Mouse (Mus musculus): Measurements from ENCODE around the gene Olfr109. TPM values are rescaled to one million over a fixed set of nuclear protein-coding genes. Genes with fewer than 3 reads are reported as not detected.

The Olfr109 gene
- polyA plus RNA-seq, 1 experiment: not detected

DNA sequence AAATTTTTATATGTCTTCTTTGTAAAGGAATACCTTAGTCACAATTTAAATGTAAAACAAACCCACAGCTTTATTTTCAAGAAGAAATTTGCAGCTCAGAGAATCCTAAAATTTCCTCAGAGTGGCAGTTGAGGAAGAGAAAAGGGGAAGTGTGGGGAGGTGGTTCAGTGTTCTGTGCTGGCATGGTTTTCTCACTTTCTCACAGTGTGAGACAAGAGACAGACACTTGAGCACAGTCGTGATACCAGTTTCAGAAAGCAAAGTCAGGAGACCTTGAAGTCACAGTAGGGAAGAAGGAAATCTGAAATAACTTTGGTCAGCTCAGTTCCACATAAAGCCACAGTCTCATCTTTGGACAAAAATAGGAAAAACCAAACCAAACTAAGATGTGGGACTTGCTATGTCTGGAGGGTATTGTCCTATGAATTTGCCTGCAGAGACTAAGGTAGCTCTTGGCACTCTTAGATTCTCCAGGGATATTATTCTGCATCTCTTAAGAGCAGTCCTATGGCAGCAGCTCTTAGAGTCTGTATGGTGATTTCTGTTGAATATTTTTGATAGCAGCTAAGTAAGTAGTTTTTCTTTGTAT, 33.3 kb downstream of the Olfr109 start, which contains the start of gene Olfr110:
Gene Olfr110, plus strand, starts transcription at position 539 of the 589 bp plus-strand sequence.
- H3K4me3 ChIP-seq: no peak within 1 kb of the TSS
- no peak within 1 kb of the TSS for H3ac ChIP-seq (ENCODE audit: control insufficient read depth, insufficient read length)
- no peaks in the 10 kb centered on the region for H3K27me3 ChIP-seq (ENCODE audit: control insufficient read depth, insufficient read depth, insufficient read length)
- H3K36me3 ChIP-seq (ENCODE audit: control insufficient read depth, insufficient read depth): no peaks in the 10 kb centered on the region
- no peak within 1 kb of the TSS for H3K4me2 ChIP-seq (ENCODE audit: low read depth)
- no peaks in the 10 kb centered on the region for H3K79me2 ChIP-seq (ENCODE audit: control insufficient read depth, insufficient read depth)
- TF ChIP-seq TCF3 (IDR thresholded peaks at IDR 0.05; ENCODE audit: insufficient read length, low read depth) (no peak), MAX (IDR thresholded peaks at IDR 0.05; ENCODE audit: low read depth) (no peak), SRF (IDR thresholded peaks at IDR 0.05; ENCODE audit: control insufficient read depth, insufficient read length, low read depth) (no peak), E2F4 (IDR thresholded peaks at IDR 0.05; ENCODE audit: insufficient read depth) (no peak), POLR2A (IDR thresholded peaks at IDR 0.05; ENCODE audit: insufficient read length, low read depth) (no peak), CEBPB (IDR thresholded peaks at IDR 0.05; ENCODE audit: insufficient read depth, poor library complexity, severe bottlenecking) (no peak), USF1 (IDR thresholded peaks at IDR 0.05; ENCODE audit: low read depth) (no peak), TCF12 (IDR thresholded peaks at IDR 0.05; ENCODE audit: insufficient read depth, poor library complexity, severe bottlenecking) (no peak), MYOG (IDR thresholded peaks at IDR 0.05; ENCODE audit: control insufficient read depth in 1 of 3, insufficient read depth in 1 of 3, insufficient read length in 2 of 3, low read depth in 2 of 3) (no peak), MYOD1 (IDR thresholded peaks at IDR 0.05; ENCODE audit: control insufficient read depth in 1 of 3, insufficient read length in 2 of 3, low read depth in 2 of 3) (no peak), REST (IDR thresholded peaks at IDR 0.05; ENCODE audit: insufficient read depth, insufficient read length) (no peak), POLR2AphosphoS2 (IDR thresholded peaks at IDR 0.05; ENCODE audit: insufficient read length, low read depth) (no peak)

DNA sequence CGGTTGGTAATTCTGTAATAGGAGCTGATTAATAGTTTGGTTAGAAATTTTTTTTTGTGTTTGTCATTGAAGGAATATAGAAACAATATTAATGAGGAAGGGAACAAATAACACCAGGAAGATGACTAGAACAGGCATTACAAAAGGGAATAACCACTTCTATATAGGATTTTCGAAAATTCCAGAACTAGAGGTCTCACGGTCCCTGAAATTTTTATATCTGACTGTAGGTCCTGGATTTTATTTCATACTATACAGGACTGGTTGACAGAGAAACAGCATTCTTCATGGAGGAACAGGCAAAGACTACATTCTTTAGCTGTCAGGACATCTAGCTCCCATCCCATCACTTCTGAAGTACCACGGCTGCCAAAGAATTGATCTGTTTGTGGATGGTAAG, 49.0 kb downstream of the Olfr109 start, which contains the start of gene Olfr111:
Gene Olfr111, plus strand, starts transcription at position 301 of the 400 bp plus-strand sequence.
- H3K27me3 ChIP-seq (ENCODE audit: control insufficient read depth, insufficient read depth, insufficient read length): no peaks in the 10 kb centered on the region
- no peaks in the 10 kb centered on the region for H3K79me2 ChIP-seq (ENCODE audit: control insufficient read depth, insufficient read depth)
- no peak within 1 kb of the TSS for H3K4me3 ChIP-seq
- H3K4me2 ChIP-seq (ENCODE audit: low read depth): no peak within 1 kb of the TSS
- no peaks in the 10 kb centered on the region for H3K36me3 ChIP-seq (ENCODE audit: control insufficient read depth, insufficient read depth)
- no peak for TF ChIP-seq USF1 (IDR thresholded peaks at IDR 0.05; ENCODE audit: low read depth)
- no peak for TF ChIP-seq E2F4 (IDR thresholded peaks at IDR 0.05; ENCODE audit: insufficient read depth)
- no peak for TF ChIP-seq REST (IDR thresholded peaks at IDR 0.05; ENCODE audit: insufficient read depth, insufficient read length)
- no peak within 1 kb of the TSS for H3ac ChIP-seq (ENCODE audit: control insufficient read depth, insufficient read length)

Other genes with a start within 250 kb of the Olfr109 start
- not detected for gene Olfr95, start 245.8 kb upstream of the Olfr109 start, polyA plus RNA-seq (2012; fragmentation: generic; extraction: Trizol)
- gene Olfr96, start 238.8 kb upstream of the Olfr109 start, polyA plus RNA-seq (2012; fragmentation: generic; extraction: Trizol): not detected
- not detected for gene Olfr97, start 221.6 kb upstream of the Olfr109 start, polyA plus RNA-seq (2012; fragmentation: generic; extraction: Trizol)
- gene Olfr98, start 195.2 kb upstream of the Olfr109 start, polyA plus RNA-seq (2012; fragmentation: generic; extraction: Trizol): not detected
- gene H2-M3, start 188.7 kb upstream of the Olfr109 start, polyA plus RNA-seq (2012; fragmentation: generic; extraction: Trizol): 4.3 TPM
- 0.02 TPM for gene Olfr99, start 175.5 kb upstream of the Olfr109 start, polyA plus RNA-seq (2012; fragmentation: generic; extraction: Trizol)
- gene Olfr101, start 154.6 kb upstream of the Olfr109 start, polyA plus RNA-seq (2012; fragmentation: generic; extraction: Trizol): not detected
- not detected for gene Olfr102, start 141.9 kb upstream of the Olfr109 start, polyA plus RNA-seq (2012; fragmentation: generic; extraction: Trizol)
- not detected for gene Olfr103, start 119.2 kb upstream of the Olfr109 start, polyA plus RNA-seq (2012; fragmentation: generic; extraction: Trizol)
- gene Olfr104-ps, start 99.3 kb upstream of the Olfr109 start, polyA plus RNA-seq (2012; fragmentation: generic; extraction: Trizol): not detected
- gene Olfr105-ps, start 79.9 kb upstream of the Olfr109 start, polyA plus RNA-seq (2012; fragmentation: generic; extraction: Trizol): not detected
- gene Olfr106-ps, start 68.5 kb upstream of the Olfr109 start, polyA plus RNA-seq (2012; fragmentation: generic; extraction: Trizol): not detected
- gene Olfr107, start 59.7 kb upstream of the Olfr109 start, polyA plus RNA-seq (2012; fragmentation: generic; extraction: Trizol): not detected
- not detected for gene Olfr108, start 13.4 kb upstream of the Olfr109 start, polyA plus RNA-seq (2012; fragmentation: generic; extraction: Trizol)
- gene H2-M2, start 24.6 kb downstream of the Olfr109 start, polyA plus RNA-seq (2012; fragmentation: generic; extraction: Trizol): not detected
- not detected for gene Olfr110, start 33.6 kb downstream of the Olfr109 start, polyA plus RNA-seq (2012; fragmentation: generic; extraction: Trizol)
- gene Olfr111, start 49.1 kb downstream of the Olfr109 start, polyA plus RNA-seq (2012; fragmentation: generic; extraction: Trizol): not detected
- not detected for gene Olfr112, start 110.5 kb downstream of the Olfr109 start, polyA plus RNA-seq (2012; fragmentation: generic; extraction: Trizol)
- not detected for gene Olfr113, start 118.7 kb downstream of the Olfr109 start, polyA plus RNA-seq (2012; fragmentation: generic; extraction: Trizol)
- not detected for gene Olfr114, start 133.8 kb downstream of the Olfr109 start, polyA plus RNA-seq (2012; fragmentation: generic; extraction: Trizol)
- gene Olfr115, start 168.2 kb downstream of the Olfr109 start, polyA plus RNA-seq (2012; fragmentation: generic; extraction: Trizol): not detected
- not detected for gene Olfr116, start 168.3 kb downstream of the Olfr109 start, polyA plus RNA-seq (2012; fragmentation: generic; extraction: Trizol)
- gene Olfr117, start 204.9 kb downstream of the Olfr109 start, polyA plus RNA-seq (2012; fragmentation: generic; extraction: Trizol): not detected
- not detected for gene Olfr118, start 208.1 kb downstream of the Olfr109 start, polyA plus RNA-seq (2012; fragmentation: generic; extraction: Trizol)
- gene Olfr119, start 237.6 kb downstream of the Olfr109 start, polyA plus RNA-seq (2012; fragmentation: generic; extraction: Trizol): not detected